Mouse (Mus musculus) hindbrain, embryonic 12.5 days (tissue): ENCODE results near the gene Nr1i3. TPM values are rescaled to one million over a fixed set of nuclear protein-coding genes. Genes with fewer than 3 reads are reported as not detected.
"Not testable (repeated sequence)": the region's sequence is repeated elsewhere in the genome, so short reads cannot be mapped to it uniquely, and the experiment has no call there.

Source experiments
- ATAC-seq: fragments of 200-750 bp; cut with Nextera tagmentation; 2 replicates; pipeline ENCODE4 v1.8.0; 2017; ENCODE audit warnings: moderate TSS enrichment; ENCODE audit not compliant: low FRiP score
- H3K27ac ChIP-seq: fragments of 300-500 bp; sonication (generic); 2 replicates; pipeline ENCODE4 v1.5.1; 2016; ENCODE audit warnings: mild to moderate bottlenecking
- H3K27me3 ChIP-seq: fragments of 300-500 bp; sonication (generic); 2 replicates; pipeline ENCODE4 v1.6.1; 2016; ENCODE audit warnings: mild to moderate bottlenecking
- H3K36me3 ChIP-seq: fragments of 300-500 bp; sonication (generic); 2 replicates; pipeline ENCODE4 v1.6.1; 2016; ENCODE audit warnings: mild to moderate bottlenecking
- H3K4me1 ChIP-seq: fragments of 300-500 bp; sonication (generic); 2 replicates; pipeline ENCODE4 v1.6.1; 2016
- H3K4me2 ChIP-seq: fragments of 300-500 bp; sonication (generic); replicated peaks from 2 replicates; pipeline ENCODE4 v1.6.1; 2016; ENCODE audit warnings: mild to moderate bottlenecking
- H3K4me3 ChIP-seq: fragments of 300-500 bp; sonication (generic); 2 replicates; pipeline ENCODE4 v1.5.1; 2016; ENCODE audit warnings: mild to moderate bottlenecking
- H3K9ac ChIP-seq: fragments of 300-500 bp; sonication (generic); 2 replicates; pipeline ENCODE4 v1.6.1; 2016; ENCODE audit warnings: mild to moderate bottlenecking, moderate library complexity
- H3K9me3 ChIP-seq: fragments of 300-500 bp; sonication (generic); replicated peaks from 2 replicates; pipeline ENCODE4 v1.6.1; 2016; ENCODE audit warnings: mild to moderate bottlenecking
- WGBS: fragments of 180-500 bp; shearing (Covaris S2); methylation state at CpG from one replicate; pipeline ENCODE4 v1.1.7; 2016; 5-methylcytosine and 5-hydroxymethylcytosine counted together
- polyA plus RNA-seq: library from polyadenylated mRNA; unstranded; fragments of >200 nt; fragmentation: Nextera tagmentation; extraction: Ambion mirVana; gene quantifications from 2 replicates; pipeline ENCODE4 v1.2.1, GENCODE M21; 2016

Nr1i3 gene
- polyA plus RNA-seq, 1 experiment from 2014 or later: 0.15 TPM

GRCm38 (mm10) chr1:171235791-171236190, 22.0 kb downstream of the Nr1i3 start:
- H3K36me3 ChIP-seq: peaks cover 70% of the 10 kb centered on the region
- no peak for ATAC-seq

GRCm38 (mm10) chr1:171237438-171237837, 23.7 kb downstream of the Nr1i3 start:
- Histone ChIP-seq H3K27ac (no peak overlapping the region), H3K9me3 (no peaks in the 10 kb centered on the region), H3K4me3 (no peak overlapping the region), H3K27me3 (no peaks in the 10 kb centered on the region), H3K9ac (no peak overlapping the region), H3K4me2 (no peak overlapping the region), H3K4me1 (no peaks in the 10 kb centered on the region), H3K36me3 (peaks cover 84% of the 10 kb centered on the region)
- WGBS: 93% methylated on average over 6 of the region's 6 CpGs
- ATAC-seq: no peak

More at GRCm38 (mm10) chr1:171235791-171236190, 22.0 kb downstream of the Nr1i3 start:
- 93% methylated on average over 4 of the region's 4 CpGs for whole genome bisulfite sequencing
- no peak overlapping the region for H3K9ac ChIP-seq
- H3K4me3 ChIP-seq: no peak overlapping the region
- no peak overlapping the region for H3K4me2 ChIP-seq
- no peaks in the 10 kb centered on the region for H3K9me3 ChIP-seq
- H3K27ac ChIP-seq: no peak overlapping the region
- no peaks in the 10 kb centered on the region for H3K27me3 ChIP-seq
- no peaks in the 10 kb centered on the region for H3K4me1 ChIP-seq

GRCm38 (mm10) chr1:171238463-171238862, 24.7 kb downstream of the Nr1i3 start:
- H3K27ac ChIP-seq: no peak overlapping the region
- H3K4me3 ChIP-seq: no peak overlapping the region
- no peak for ATAC-seq
- no peak overlapping the region for H3K4me2 ChIP-seq
- WGBS: 80% methylated on average over 14 of the region's 14 CpGs
- no peak overlapping the region for H3K9ac ChIP-seq
- no peaks in the 10 kb centered on the region for H3K4me1 ChIP-seq
- peaks cover 92% of the 10 kb centered on the region for H3K36me3 ChIP-seq
- no peaks in the 10 kb centered on the region for H3K27me3 ChIP-seq
- no peaks in the 10 kb centered on the region for H3K9me3 ChIP-seq

GRCm38 (mm10) chr1:171239992-171240744, 26.4 kb downstream of the Nr1i3 start:
- H3K27me3 ChIP-seq: no peaks in the 10 kb centered on the region
- H3K4me3 ChIP-seq: no peak overlapping the region
- no peaks in the 10 kb centered on the region for H3K4me1 ChIP-seq
- no peak overlapping the region for H3K9ac ChIP-seq
- H3K9me3 ChIP-seq: no peaks in the 10 kb centered on the region
- H3K4me2 ChIP-seq: no peak overlapping the region
- peaks cover 87% of the 10 kb centered on the region for H3K36me3 ChIP-seq
- no peak for ATAC-seq
- H3K27ac ChIP-seq: no peak overlapping the region
- 77% methylated on average over 15 of the region's 15 CpGs for WGBS

GRCm38 (mm10) chr1:171240911-171241310, 27.1 kb downstream of the Nr1i3 start:
- ATAC-seq: no peak
- peaks cover 5% of the 10 kb centered on the region for H3K4me1 ChIP-seq
- peaks cover 79% of the 10 kb centered on the region for H3K36me3 ChIP-seq
- no peak overlapping the region for H3K9ac ChIP-seq
- H3K4me3 ChIP-seq: no peak overlapping the region
- no peaks in the 10 kb centered on the region for H3K27me3 ChIP-seq
- H3K4me2 ChIP-seq: no peak overlapping the region
- WGBS: 89% methylated on average over 10 of the region's 10 CpGs
- H3K27ac ChIP-seq: no peak overlapping the region
- no peaks in the 10 kb centered on the region for H3K9me3 ChIP-seq

GRCm38 (mm10) chr1:171241952-171242351, 28.2 kb downstream of the Nr1i3 start:
- Histone ChIP-seq H3K4me1 (peaks cover 10% of the 10 kb centered on the region), H3K36me3 (peaks cover 69% of the 10 kb centered on the region)
- not testable (repeated sequence) for H3K27me3 ChIP-seq, H3K9me3 ChIP-seq, H3K9ac ChIP-seq, H3K4me2 ChIP-seq, ATAC-seq, H3K27ac ChIP-seq, H3K4me3 ChIP-seq
- WGBS: 85% methylated on average over 12 of the region's 12 CpGs

GRCm38 (mm10) chr1:171245353-171245752, 31.6 kb downstream of the Nr1i3 start:
- H3K9me3 ChIP-seq: no peaks in the 10 kb centered on the region
- H3K9ac ChIP-seq: no peak overlapping the region
- no peak overlapping the region for H3K27ac ChIP-seq
- no peaks in the 10 kb centered on the region for H3K27me3 ChIP-seq
- peaks cover 32% of the 10 kb centered on the region for H3K4me1 ChIP-seq
- peaks cover 40% of the 10 kb centered on the region for H3K36me3 ChIP-seq
- no peak for ATAC-seq
- H3K4me3 ChIP-seq: no peak overlapping the region
- WGBS: 91% methylated on average over 8 of the region's 8 CpGs
- 0 out of 2 replicates have a peak overlapping the region, but pooled peaks have one; percentile 87 for H3K4me2 ChIP-seq

GRCm38 (mm10) chr1:171246709-171247452, 33.1 kb downstream of the Nr1i3 start:
- WGBS: under 1% methylated on average over 41 of the region's 41 CpGs
- H3K9me3 ChIP-seq: no peaks in the 10 kb centered on the region
- H3K36me3 ChIP-seq: peaks cover 25% of the 10 kb centered on the region
- H3K4me3 ChIP-seq: peak overlapping the region; percentile 79
- peaks cover 47% of the 10 kb centered on the region for H3K4me1 ChIP-seq
- H3K27ac ChIP-seq: peak overlapping the region; percentile 83
- H3K9ac ChIP-seq: peak overlapping the region; percentile 95
- H3K27me3 ChIP-seq: no peaks in the 10 kb centered on the region
- peak overlapping the region; percentile 87 for H3K4me2 ChIP-seq
- peak; percentile 91 for ATAC-seq

GRCm38 (mm10) chr1:171247453-171247841, 33.7 kb downstream of the Nr1i3 start:
- Histone ChIP-seq H3K27ac (peak overlapping the region; percentile 83), H3K4me1 (peaks cover 53% of the 10 kb centered on the region), H3K9ac (peak overlapping the region; percentile 49), H3K4me2 (peak overlapping the region; percentile 87), H3K4me3 (peak overlapping the region; percentile 79), H3K36me3 (peaks cover 22% of the 10 kb centered on the region), H3K27me3 (no peaks in the 10 kb centered on the region), H3K9me3 (no peaks in the 10 kb centered on the region)
- peak; percentile 4 for ATAC-seq
- 14% methylated on average over 13 of the region's 13 CpGs for WGBS

GRCm38 (mm10) chr1:171247916-171248315, 34.1 kb downstream of the Nr1i3 start:
- peaks cover 55% of the 10 kb centered on the region for H3K4me1 ChIP-seq
- 0 out of 2 replicates have a peak overlapping the region, but pooled peaks have one; percentile 79 for H3K4me3 ChIP-seq
- no peak overlapping the region for H3K9ac ChIP-seq

GRCm38 (mm10) chr1:171248386-171249226, 34.8 kb downstream of the Nr1i3 start:
- Histone ChIP-seq H3K9ac (no peak overlapping the region), H3K27me3 (no peaks in the 10 kb centered on the region), H3K36me3 (peaks cover 10% of the 10 kb centered on the region; the same call in 1 of the 2 replicates), H3K4me1 (peaks cover 55% of the 10 kb centered on the region), H3K9me3 (no peaks in the 10 kb centered on the region), H3K4me3 (no peak overlapping the region), H3K4me2 (no peak overlapping the region), H3K27ac (peak overlapping the region; percentile 83)
- ATAC-seq: 0 out of 2 replicates have a peak, but pooled peaks have one; percentile 5
- WGBS: 31% methylated on average over 3 of the region's 3 CpGs

More at GRCm38 (mm10) chr1:171247916-171248315, 34.1 kb downstream of the Nr1i3 start:
- ATAC-seq: no peak
- Histone ChIP-seq H3K27me3 (no peaks in the 10 kb centered on the region), H3K9me3 (no peaks in the 10 kb centered on the region), H3K4me2 (peak overlapping the region; percentile 87), H3K36me3 (peaks cover 17% of the 10 kb centered on the region), H3K27ac (peak overlapping the region; percentile 83)
- WGBS: 21% methylated on average over 4 of the region's 4 CpGs
